Mouse (Mus musculus): ENCODE measurements around the gene Dcpp2.
"Not testable (repeated sequence)": the region's sequence is repeated elsewhere in the genome, so short reads cannot be mapped to it uniquely, and the experiment has no call there.

The Dcpp2 gene

DNA sequence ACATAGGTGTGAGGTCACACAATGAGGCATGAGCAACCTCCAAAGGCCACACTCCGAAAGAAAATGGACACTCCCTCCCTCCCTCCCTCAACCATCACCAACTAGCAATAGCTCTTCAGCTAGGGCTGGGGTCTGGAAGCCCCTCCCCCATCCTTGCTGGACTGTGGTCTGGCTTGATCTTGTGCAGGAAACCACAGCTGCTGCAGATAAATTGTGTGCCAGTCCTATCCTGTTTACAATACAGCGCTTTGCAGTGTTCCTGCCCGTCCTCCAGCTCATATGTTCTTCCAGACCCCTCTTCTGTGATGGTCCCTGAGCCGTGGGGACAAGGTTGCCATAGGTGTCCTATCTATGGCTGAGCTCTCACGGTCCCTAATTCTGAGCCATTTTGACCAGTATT, 50.5 kb downstream of the Dcpp2 start:
- DNase-seq (ENCODE audit: low spot score): no peak

DNA sequence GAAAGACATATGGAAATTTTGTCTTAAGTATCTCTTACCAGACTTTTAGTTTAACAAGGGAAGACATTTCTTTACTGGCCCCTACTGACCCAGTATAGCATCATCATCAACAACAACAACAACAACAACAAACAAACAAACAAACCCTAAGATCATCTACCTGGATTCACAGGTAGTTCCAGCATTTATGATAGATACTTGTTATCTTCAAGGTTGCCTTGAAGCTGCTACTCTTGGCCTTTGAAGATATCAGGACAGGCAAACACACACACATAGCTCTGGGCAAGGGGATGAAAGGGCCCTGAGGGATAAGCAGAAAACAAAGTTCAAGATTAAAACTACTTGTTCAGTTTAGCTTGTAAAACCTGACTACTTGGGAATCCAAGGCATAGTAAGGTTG, 60.7 kb downstream of the Dcpp2 start, which contains the start of gene Sbp:
Gene Sbp (plus strand): TSS at position 301 of the 400 bp plus-strand sequence.
- DNase-seq (ENCODE audit: low spot score): no peak

DNA sequence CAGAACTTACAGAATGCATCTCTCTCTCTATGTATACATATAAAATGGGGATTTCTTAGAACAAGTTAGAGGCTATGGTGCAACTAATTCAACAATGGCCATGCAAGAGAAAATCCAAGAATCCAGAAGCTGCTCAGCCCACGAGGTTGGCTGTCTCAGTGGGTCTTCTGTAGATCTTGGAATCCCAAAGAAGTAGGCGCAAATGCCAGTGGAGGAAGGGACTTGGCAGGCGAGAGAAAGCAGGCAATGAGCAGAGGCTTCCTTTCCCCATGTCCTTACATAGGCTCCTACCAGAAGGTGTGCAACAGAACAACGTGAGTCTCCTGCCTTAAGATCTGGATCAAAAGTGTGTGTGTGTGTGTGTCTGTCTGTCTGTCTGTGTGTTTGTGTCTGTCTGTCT, 66.8 kb downstream of the Dcpp2 start:
- not testable (repeated sequence) for DNase-seq (ENCODE audit: low spot score)

- DNase-seq (ENCODE audit: low spot score): no peak
These were observed 68.4 kb downstream of the Dcpp2 start for GRCm38 (mm10) chr17:23949068-23949467.

Data from urinary bladder, postnatal 25 days (tissue).